Mouse (Mus musculus) cerebellum, postnatal 4 days (tissue): Measurements from ENCODE around the gene Epop.

Experiments used
- DNase-seq, 2 experiments: peaks; one replicate each; pipeline ENCODE4 v3.0.0; 2022; ENCODE audit warnings: low spot score in 2 of 2, mixed read lengths in 1 of 2

The Epop gene

GRCm38 (mm10) chr11:97629576-97629975, at the start of gene Epop:
Epop (minus strand) TSS chr11:97629702.
- peak; percentile 84 to 88 for DNase-seq

GRCm38 (mm10) chr11:97678301-97678700, 48.8 kb upstream of the Epop start:
- no peak for DNase-seq

- DNase-seq: no peak
Observed at GRCm38 (mm10) chr11:97677842-97678241, 48.3 kb upstream of the Epop start.

- DNase-seq: no peak
Observed at GRCm38 (mm10) chr11:97677381-97677780, 47.9 kb upstream of the Epop start.

GRCm38 (mm10) chr11:97676050-97676754, 46.7 kb upstream of the Epop start:
- no peak for DNase-seq

GRCm38 (mm10) chr11:97673148-97673547, 43.6 kb upstream of the Epop start:
- DNase-seq: no peak

- no peak for DNase-seq
Observed at GRCm38 (mm10) chr11:97671177-97671527, 41.6 kb upstream of the Epop start.

- DNase-seq: no peak
Observed at GRCm38 (mm10) chr11:97670234-97671176, 41.0 kb upstream of the Epop start.

- DNase-seq: peak in 1 of 2 experiments; percentile 44
Observed at GRCm38 (mm10) chr11:97669829-97670228, 40.3 kb upstream of the Epop start.

GRCm38 (mm10) chr11:97669268-97669667, 39.8 kb upstream of the Epop start:
- DNase-seq: no peak

- no peak for DNase-seq
Observed at GRCm38 (mm10) chr11:97668160-97668559, 38.7 kb upstream of the Epop start.

- no peak for DNase-seq
Observed at GRCm38 (mm10) chr11:97666794-97667193, 37.3 kb upstream of the Epop start.

GRCm38 (mm10) chr11:97666221-97666620, 36.7 kb upstream of the Epop start:
- DNase-seq: no peak

- DNase-seq: no peak
Observed at GRCm38 (mm10) chr11:97665431-97665830, 35.9 kb upstream of the Epop start.

- no peak for DNase-seq
Observed at GRCm38 (mm10) chr11:97664771-97665240, 35.3 kb upstream of the Epop start.

- no peak for DNase-seq
Observed at GRCm38 (mm10) chr11:97664339-97664665, 34.8 kb upstream of the Epop start.

GRCm38 (mm10) chr11:97663528-97664338, 34.2 kb upstream of the Epop start:
- DNase-seq: no peak

- DNase-seq: peak; percentile 52 to 74
Observed at GRCm38 (mm10) chr11:97662893-97663527, 33.5 kb upstream of the Epop start, which contains the start of gene Mllt6. Mllt6 (plus strand) TSS chr11:97663414.

- DNase-seq: no peak
Observed at GRCm38 (mm10) chr11:97662207-97662892, 32.8 kb upstream of the Epop start.

GRCm38 (mm10) chr11:97661648-97662133, 32.2 kb upstream of the Epop start:
- DNase-seq: no peak
